Mouse (Mus musculus): ENCODE data around the gene Nefh.

Gene Nefh

GRCm38 (mm10) chr11:4953918-4954317 lies 6.1 kb upstream of the Nefh start:
- CTCF ChIA-PET, result no interaction called here

GRCm38 (mm10) chr11:4953401-4953800 lies 5.5 kb upstream of the Nefh start:
- CTCF ChIA-PET, result no interaction called here

GRCm38 (mm10) chr11:4949256-4950044 lies 1.6 kb upstream of the Nefh start:
- CTCF ChIA-PET, result no interaction called here

- CTCF ChIA-PET, result no interaction called here
Observed at GRCm38 (mm10) chr11:4948792-4949191, 928 bp upstream of the Nefh start.

DNA sequence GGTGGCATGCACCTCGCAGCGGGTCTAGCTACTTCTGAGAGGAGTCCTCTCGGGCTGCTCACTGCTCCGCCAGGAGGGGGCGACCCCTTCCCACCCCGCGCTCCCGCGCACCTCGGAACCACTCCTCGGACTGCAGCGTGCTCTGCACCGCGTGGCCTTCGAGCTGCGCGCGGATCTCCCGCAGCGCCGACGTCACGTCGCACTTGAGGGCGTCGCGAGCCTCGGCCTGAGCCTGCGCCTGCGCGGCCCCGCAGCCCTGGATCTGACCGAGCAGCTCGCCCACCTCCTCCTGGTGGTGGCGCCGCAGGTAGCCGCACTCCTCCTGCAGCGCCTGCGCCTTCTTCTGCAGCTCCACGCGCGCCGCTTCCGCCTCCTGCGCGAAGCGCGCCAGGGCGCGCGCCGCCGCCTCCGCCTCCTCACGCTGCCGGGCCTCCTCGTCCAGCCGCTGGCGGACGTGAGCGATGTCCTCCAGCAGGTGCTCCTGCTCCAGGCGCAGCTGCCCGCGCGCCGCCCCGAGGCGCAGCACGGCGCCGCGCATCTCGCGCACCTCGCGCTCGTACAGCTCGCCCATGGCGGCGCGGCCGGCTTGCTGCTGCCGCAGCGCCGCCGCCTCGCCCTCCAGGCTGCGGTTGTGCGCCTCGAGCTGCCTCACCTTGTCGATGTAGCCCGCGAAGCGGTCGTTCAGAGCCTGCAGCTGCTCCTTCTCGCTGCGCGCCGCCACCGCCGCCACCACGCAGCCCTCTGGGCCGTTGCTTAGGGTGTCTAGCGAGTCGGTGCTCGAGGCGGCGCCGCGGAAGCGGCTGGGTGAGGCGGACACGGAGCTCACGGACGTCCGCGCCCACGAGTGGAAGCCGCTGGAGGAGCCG lies 684 bp downstream of the Nefh start:
- CTCF ChIA-PET, result interaction anchor here (0.6 kb wide), 2 partner anchors 15 to 59 kb away, joined by 3 to 5 read pairs; no protein-coding TSS in a partner anchor

DNA sequence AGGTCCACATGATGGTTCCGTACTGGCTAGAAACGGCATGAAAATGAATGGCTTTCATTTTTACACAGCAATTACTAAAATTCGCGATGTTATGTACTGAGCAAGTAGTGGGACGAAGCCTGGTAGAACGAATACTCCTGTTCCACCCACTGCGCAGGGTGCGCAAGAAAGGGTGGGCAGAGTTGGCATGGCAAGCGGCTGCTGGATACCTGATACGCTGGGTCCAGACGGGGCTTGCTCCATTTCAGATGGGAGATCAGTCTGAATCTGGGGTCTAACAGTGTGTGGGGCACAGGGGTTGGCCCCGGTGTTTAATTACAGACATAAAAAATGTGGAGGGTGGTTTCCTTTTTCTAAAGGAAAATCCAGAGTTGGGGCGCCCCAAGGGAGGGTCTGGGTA lies 1.3 kb downstream of the Nefh start:
- CTCF ChIA-PET, result no interaction called here

DNA sequence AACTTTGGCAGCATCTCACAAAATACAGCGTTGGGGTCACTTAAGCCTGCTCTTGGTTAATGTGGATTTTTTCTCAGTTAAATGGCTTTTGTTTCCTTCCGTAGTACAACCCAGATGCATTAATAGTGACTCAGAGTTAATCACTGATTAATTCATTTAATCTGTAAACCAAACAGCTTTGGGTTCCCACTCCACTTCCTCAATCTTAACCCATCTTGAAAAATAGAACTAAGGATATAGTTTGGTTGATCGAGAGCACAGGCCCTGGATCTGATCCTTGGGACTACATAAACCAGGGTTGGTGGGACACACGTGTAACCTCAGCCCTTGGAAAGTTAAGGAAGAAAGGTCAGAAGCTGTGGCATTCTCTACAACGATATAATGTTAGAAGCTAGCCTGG lies 11.6 kb downstream of the Nefh start:
- CTCF ChIA-PET, result no interaction called here

DNA sequence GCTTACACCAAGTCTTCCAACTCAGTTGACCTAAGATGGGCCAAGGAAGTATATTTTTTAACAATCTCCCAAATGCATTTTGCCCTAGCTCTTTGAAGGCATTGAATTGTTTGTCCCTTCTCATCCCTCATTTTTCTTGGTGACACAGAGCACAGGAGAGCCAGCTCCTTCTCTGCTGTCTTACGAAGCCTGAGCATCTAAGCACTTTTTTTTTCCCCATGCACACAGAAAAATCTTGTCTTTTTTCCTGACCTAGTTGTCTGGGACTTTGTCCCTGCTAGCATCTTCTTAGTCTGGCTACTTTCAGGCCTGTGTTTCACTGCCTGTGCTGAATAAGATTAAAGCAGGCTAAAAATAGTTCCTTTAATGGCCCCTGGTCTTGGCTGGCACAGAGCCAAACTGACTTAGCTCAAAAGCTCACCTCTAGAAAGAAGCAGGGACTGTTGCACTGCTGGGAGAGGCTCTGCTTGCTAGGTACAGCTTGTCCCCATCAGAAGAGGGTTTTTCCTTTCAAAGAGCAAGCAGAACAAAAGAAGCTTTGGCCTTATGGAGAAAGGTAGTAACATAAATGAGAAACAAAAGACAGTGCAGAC lies 16.8 kb downstream of the Nefh start:
- CTCF ChIA-PET, result no interaction called here

- CTCF ChIA-PET, result no interaction called here
Observed at GRCm38 (mm10) chr11:4927224-4927623, 20.6 kb downstream of the Nefh start.

DNA sequence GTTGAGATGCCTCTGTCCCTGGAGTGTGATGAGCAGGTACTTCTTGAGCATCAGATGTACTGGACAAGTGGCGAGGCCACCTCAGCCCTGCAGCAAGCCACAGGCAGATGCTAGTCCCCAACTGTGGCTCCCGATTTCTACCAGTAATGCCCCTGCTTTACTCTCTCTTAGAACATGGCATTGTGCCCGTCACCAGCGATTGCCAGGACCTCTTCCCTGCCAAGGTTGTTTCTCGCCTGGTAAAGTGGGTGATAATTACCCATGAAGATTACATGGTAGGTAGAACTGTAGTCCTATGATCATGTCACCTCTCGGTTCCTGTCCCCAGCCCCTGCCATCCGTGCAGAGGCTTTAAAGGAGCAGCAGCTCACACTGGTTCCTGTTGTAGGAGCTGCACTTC lies 26.1 kb downstream of the Nefh start:
- CTCF ChIA-PET, result no interaction called here

DNA sequence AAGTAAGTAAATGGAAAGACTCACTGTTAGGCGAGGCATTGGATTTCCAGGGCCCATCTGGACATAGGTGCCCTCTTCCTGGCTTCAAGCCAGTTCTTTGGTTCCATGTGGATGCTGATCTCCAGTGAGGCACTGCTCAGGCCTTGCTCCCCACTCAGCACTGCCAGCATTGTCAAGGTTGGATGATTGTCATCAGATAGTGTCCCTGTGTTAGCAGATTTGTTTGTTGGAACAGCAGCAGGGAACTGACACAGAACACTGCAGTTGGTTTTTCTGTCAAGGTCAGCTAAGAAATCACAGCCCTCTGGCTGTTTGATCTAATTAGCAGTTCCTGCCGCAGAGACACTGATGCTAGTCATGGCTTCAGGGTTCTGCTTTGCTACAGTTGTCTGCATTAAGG lies 26.6 kb downstream of the Nefh start:
- CTCF ChIA-PET, result no interaction called here

DNA sequence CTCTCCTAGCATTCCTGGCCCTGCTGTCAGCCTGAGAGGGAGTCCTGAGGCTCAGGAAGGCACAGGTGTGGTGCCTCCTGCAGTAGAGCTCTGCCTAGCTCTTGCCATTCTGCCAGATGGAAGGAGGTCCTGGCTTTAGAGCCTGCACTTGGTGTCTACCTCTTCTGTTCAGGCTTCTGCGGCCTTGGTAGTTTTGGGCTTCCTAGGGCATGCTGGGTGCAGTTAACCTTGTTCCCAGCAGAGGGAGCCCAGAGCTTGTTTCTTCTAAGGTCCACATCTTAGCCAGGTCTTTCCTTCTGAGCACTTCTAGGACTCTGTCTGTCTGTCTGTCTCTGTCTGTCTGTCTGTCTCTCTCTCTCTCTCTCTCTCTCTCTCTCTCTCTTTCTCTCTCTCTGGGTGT lies 31.8 kb downstream of the Nefh start:
- CTCF ChIA-PET, result interaction anchor here (0.7 kb wide), 1 partner anchor 66 kb away, joined by 4 read pairs; no protein-coding TSS in a partner anchor

- CTCF ChIA-PET, result no interaction called here
Observed at GRCm38 (mm10) chr11:4906231-4906630, 41.6 kb downstream of the Nefh start.

DNA sequence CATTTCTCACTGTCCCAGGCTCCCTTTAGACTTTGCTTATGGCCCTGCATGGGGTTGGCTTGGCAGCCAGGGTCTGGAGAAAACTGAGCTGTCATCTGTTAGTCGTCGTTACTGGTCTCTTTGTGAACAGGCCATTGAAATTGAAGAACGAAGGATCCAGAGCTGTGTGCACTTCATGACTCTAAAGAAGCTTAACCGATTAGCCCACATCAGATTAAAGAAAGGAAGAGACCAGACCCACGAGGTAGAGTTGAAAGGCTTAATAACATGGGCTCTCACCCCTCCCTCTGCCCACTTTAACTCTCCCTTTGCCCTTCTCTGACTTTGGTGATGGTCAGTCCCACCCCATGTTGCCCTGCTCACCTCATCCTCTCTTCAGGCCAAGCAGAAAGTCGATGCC lies 45.9 kb downstream of the Nefh start:
- CTCF ChIA-PET, result no interaction called here

DNA sequence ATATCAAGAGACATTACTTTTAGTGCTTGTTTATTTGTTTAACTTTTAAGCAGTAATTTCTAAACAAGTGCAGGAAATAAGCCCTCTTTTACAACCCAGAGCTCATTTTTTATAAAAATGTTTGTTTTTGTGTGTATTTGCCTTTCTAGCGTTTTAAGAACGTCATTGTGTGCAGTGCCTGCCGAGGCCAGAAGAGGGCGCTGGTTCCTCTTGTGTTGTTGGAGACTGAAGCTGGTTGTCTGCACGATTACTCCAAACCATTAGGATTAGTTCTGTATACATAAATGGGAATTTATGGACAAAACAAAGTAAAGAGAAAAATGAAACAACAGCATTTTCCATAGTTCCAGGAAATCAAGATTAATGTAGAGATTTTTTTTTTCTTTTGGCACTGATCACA lies 47.4 kb downstream of the Nefh start:
- CTCF ChIA-PET, result no interaction called here

- CTCF ChIA-PET, result no interaction called here
Observed at GRCm38 (mm10) chr11:4894848-4895816, 52.7 kb downstream of the Nefh start, which contains the start of gene Thoc5. Thoc5 (plus strand) TSS chr11:4895320.
